Mouse (Mus musculus) liver, embryonic 12.5 days (tissue): Measurements from ENCODE around the gene Kat7. TPM values are rescaled to one million over a fixed set of nuclear protein-coding genes. Genes with fewer than 3 reads are reported as not detected.

Experiments
- ATAC-seq: fragments of 200-750 bp; cut with Nextera tagmentation; 2 replicates; pipeline ENCODE4 v1.8.0; 2017; ENCODE audit warnings: moderate number of reproducible peaks, mild to moderate bottlenecking, moderate library complexity
- H3K27ac ChIP-seq: fragments of 300-500 bp; sonication (generic); 2 replicates; pipeline ENCODE4 v1.5.1; 2016; ENCODE audit warnings: mild to moderate bottlenecking
- H3K27me3 ChIP-seq: fragments of 300-500 bp; sonication (generic); replicated peaks from 2 replicates; pipeline ENCODE4 v1.6.1; 2016; ENCODE audit warnings: mild to moderate bottlenecking, moderate library complexity
- H3K36me3 ChIP-seq: fragments of 300-500 bp; sonication (generic); 2 replicates; pipeline ENCODE4 v1.6.1; 2016; ENCODE audit warnings: mild to moderate bottlenecking, moderate library complexity
- H3K4me1 ChIP-seq: fragments of 300-500 bp; sonication (generic); 2 replicates; pipeline ENCODE4 v1.6.1; 2016
- H3K4me2 ChIP-seq: fragments of 300-500 bp; sonication (generic); 2 replicates; pipeline ENCODE4 v1.6.1; 2016; ENCODE audit warnings: mild to moderate bottlenecking, moderate library complexity
- H3K4me3 ChIP-seq: fragments of 300-500 bp; sonication (generic); 2 replicates; pipeline ENCODE4 v1.5.1; 2016; ENCODE audit warnings: mild to moderate bottlenecking, moderate library complexity
- H3K9ac ChIP-seq: fragments of 300-500 bp; sonication (generic); 2 replicates; pipeline ENCODE4 v1.6.1; 2016; ENCODE audit warnings: mild to moderate bottlenecking, moderate library complexity
- H3K9me3 ChIP-seq: fragments of 300-500 bp; sonication (generic); replicated peaks from 2 replicates; pipeline ENCODE4 v1.6.1; 2016; ENCODE audit warnings: mild to moderate bottlenecking, moderate library complexity
- WGBS: fragments of 180-500 bp; shearing (Covaris S2); methylation state at CpG from one replicate; pipeline ENCODE4 v1.1.7; 2016; ENCODE audit not compliant: insufficient replicate concordance; 5-methylcytosine and 5-hydroxymethylcytosine counted together
- polyA plus RNA-seq: library from polyadenylated mRNA; unstranded; fragments of >200 nt; fragmentation: Nextera tagmentation; extraction: Ambion mirVana; gene quantifications from 2 replicates; pipeline ENCODE4 v1.2.1, GENCODE M21; 2016

The Kat7 gene
- polyA plus RNA-seq, 1 experiment from 2014 or later: 49.5 TPM

DNA sequence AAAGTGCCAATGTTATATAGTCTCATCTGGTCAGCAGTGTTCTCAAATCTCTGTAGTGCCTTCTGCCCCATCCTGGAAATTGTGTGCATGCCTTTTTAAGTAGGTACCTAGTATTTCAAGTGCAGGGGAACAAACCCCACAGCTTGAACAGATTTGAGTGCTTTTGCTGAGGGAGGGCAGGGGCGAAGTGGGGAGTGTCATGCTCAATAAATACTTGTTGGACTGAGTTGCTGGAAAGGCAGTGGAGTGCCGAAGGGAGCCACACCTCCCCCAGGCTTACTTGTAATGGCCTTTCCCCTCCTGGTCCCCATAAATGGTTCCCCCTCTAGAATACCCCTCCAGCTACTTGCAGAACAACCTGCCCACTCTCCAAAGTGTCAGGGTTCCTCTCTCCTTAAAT, 34.1 kb upstream of the Kat7 start:
- 0 out of 2 replicates have a peak overlapping the region, but pooled peaks have one; percentile 98 for H3K4me3 ChIP-seq
- H3K27ac ChIP-seq: peak overlapping the region; percentile 59
- peaks cover 87% of the 10 kb centered on the region for H3K4me1 ChIP-seq
- H3K9ac ChIP-seq: peak overlapping the region; percentile 35; the same call in 1 of the 2 replicates
- H3K4me2 ChIP-seq: peak overlapping the region; percentile 75
- H3K9me3 ChIP-seq: no peaks in the 10 kb centered on the region
- peaks cover 93% of the 10 kb centered on the region for H3K36me3 ChIP-seq
- WGBS: 80% methylated on average over 2 of the region's 2 CpGs
- ATAC-seq: no peak
- H3K27me3 ChIP-seq: no peaks in the 10 kb centered on the region

DNA sequence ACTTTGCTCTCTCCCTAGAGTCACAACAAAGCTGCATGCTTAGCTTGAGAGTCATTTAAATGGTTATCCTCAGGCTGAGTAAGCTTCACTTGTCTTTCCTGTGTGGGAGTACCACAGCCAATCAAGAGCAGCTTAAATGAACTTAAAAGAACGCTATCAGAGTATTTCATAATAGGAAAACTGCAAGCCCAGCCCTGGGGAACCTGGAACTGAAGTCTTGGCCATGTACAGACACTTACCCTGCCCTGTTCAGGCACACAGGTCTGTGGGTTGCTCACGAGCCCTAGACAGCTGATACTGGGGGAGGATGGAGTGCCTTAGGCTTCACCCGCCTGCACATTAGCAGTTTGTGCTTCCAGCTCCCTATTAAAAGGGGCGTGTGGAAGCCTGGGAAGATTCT, 33.1 kb upstream of the Kat7 start:
- peak overlapping the region; percentile 75 for H3K4me2 ChIP-seq
- H3K36me3 ChIP-seq: peaks cover 83% of the 10 kb centered on the region
- peaks cover 88% of the 10 kb centered on the region for H3K4me1 ChIP-seq
- ATAC-seq: no peak
- peak overlapping the region; percentile 99; the same call in 1 of the 2 replicates for H3K27ac ChIP-seq
- peak overlapping the region; percentile 99 for H3K9ac ChIP-seq
- H3K27me3 ChIP-seq: no peaks in the 10 kb centered on the region
- H3K4me3 ChIP-seq: peak overlapping the region; percentile 98
- WGBS: 70% methylated on average over 4 of the region's 4 CpGs
- no peaks in the 10 kb centered on the region for H3K9me3 ChIP-seq

DNA sequence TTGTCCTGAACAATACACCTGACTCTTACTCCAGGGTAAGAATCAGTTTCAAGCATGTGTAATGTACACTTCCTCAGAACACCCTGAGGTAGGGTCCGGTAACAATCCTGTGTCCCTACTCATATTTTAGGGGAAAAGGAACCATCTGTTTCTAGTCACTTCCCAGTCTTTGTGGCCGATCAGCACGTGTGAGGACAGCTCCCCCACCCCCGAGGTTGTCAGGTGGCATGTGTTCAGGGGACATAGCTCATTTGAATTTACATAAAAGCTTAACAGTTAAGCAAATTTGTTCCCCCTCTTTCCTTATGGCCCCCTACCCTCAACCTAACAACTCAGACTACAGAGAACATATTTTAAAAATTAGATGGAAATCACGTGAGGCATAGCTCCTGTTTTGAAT, 30.6 kb upstream of the Kat7 start:
- Histone ChIP-seq H3K36me3 (peaks cover 58% of the 10 kb centered on the region), H3K9ac (peak overlapping the region; percentile 99), H3K4me2 (peak overlapping the region; percentile 75), H3K4me1 (peaks cover 79% of the 10 kb centered on the region), H3K27me3 (no peaks in the 10 kb centered on the region), H3K9me3 (no peaks in the 10 kb centered on the region), H3K27ac (peak overlapping the region; percentile 99), H3K4me3 (peak overlapping the region; percentile 98)
- whole genome bisulfite sequencing: 37% methylated on average over 5 of the region's 5 CpGs
- no peak for ATAC-seq

DNA sequence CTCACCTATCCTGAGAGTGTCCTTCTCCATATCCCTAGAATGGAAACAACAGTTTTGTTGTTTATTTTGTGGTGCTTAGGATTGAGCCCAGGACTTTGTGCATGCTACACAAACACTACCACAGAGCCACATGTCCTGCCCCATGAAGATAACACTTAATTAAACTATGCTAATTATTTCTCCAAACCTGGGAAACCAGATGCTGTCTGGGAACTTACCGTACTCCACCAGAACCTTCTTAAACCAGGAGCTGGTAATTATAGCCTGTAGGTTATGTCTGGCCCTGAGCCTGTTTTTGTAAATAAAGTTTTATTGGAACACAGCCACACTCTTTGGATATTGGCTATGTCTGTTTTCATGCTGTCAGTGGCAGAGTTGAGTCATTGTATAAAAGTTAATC, 30.2 kb upstream of the Kat7 start:
- Histone ChIP-seq H3K9me3 (no peaks in the 10 kb centered on the region), H3K4me1 (peaks cover 79% of the 10 kb centered on the region), H3K27ac (peak overlapping the region; percentile 99), H3K9ac (peak overlapping the region; percentile 99), H3K27me3 (no peaks in the 10 kb centered on the region), H3K4me2 (peak overlapping the region; percentile 75), H3K36me3 (peaks cover 54% of the 10 kb centered on the region), H3K4me3 (peak overlapping the region; percentile 98)
- WGBS: 59% methylated on average over 1 of the region's 1 CpGs
- ATAC-seq: no peak

DNA sequence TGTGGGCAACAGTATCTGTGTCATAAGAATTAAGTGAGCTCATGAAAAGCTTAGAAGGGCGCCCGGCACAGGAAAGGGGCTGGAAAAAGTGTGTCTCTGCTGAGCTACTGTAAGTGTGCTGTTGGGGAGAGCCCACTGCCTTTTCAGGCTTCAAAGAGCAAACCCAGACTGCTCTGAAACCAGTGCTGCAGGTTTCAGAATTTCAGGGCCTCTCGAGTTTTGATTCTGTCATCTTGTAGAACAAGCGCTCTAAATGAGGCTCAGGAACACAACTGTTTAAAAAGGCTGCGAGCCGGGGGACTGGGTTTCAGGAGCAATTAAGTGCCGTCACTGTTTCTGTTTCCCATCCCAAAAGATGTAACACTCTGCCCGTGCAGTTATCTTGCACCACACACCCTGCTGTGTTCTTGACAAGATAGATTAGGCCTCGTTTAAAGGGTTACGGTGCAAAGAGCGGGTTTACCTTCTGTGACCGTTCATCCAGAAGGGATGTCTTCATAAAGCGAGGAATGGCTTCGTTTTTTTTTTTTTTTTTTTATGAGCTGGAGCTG, 29.5 kb upstream of the Kat7 start:
- peaks cover 79% of the 10 kb centered on the region for H3K4me1 ChIP-seq
- peak; percentile 78 for ATAC-seq
- H3K4me3 ChIP-seq: peak overlapping the region; percentile 98
- peaks cover 47% of the 10 kb centered on the region for H3K36me3 ChIP-seq
- no peaks in the 10 kb centered on the region for H3K27me3 ChIP-seq
- WGBS: 9% methylated on average over 14 of the region's 14 CpGs
- H3K27ac ChIP-seq: peak overlapping the region; percentile 99
- no peaks in the 10 kb centered on the region for H3K9me3 ChIP-seq
- peak overlapping the region; percentile 99 for H3K9ac ChIP-seq
- H3K4me2 ChIP-seq: peak overlapping the region; percentile 75

DNA sequence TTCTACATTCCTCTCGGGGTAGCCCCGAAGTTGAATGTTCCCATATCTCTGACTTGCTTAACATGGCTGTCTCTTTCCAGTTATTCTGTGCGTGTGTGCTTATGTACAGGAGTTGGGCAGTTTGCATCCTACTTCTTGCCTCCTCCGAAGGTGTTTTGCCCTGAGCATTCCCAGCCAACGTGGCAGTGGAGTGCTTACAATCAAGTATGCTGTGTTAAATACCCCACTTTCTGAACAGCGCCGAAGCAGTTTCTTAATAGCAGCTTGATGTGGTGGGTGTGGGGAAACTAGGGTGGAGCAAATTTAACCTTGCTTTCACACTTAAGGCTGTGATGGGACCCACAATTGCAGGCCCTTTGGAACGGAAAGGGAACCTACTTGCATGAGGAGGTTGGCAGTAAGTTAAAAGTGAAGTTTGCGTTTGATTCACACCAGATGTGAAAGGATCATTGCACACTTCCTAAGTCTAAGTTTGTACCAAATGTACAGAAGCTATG, 27.8 kb upstream of the Kat7 start:
- 10% methylated on average over 9 of the region's 9 CpGs for WGBS
- Histone ChIP-seq H3K4me3 (peak overlapping the region; percentile 98), H3K36me3 (peaks cover 30% of the 10 kb centered on the region), H3K4me2 (peak overlapping the region; percentile 75), H3K9ac (peak overlapping the region; percentile 99), H3K27ac (peak overlapping the region; percentile 99), H3K4me1 (peaks cover 77% of the 10 kb centered on the region), H3K9me3 (no peaks in the 10 kb centered on the region), H3K27me3 (no peaks in the 10 kb centered on the region)
- ATAC-seq: no peak

DNA sequence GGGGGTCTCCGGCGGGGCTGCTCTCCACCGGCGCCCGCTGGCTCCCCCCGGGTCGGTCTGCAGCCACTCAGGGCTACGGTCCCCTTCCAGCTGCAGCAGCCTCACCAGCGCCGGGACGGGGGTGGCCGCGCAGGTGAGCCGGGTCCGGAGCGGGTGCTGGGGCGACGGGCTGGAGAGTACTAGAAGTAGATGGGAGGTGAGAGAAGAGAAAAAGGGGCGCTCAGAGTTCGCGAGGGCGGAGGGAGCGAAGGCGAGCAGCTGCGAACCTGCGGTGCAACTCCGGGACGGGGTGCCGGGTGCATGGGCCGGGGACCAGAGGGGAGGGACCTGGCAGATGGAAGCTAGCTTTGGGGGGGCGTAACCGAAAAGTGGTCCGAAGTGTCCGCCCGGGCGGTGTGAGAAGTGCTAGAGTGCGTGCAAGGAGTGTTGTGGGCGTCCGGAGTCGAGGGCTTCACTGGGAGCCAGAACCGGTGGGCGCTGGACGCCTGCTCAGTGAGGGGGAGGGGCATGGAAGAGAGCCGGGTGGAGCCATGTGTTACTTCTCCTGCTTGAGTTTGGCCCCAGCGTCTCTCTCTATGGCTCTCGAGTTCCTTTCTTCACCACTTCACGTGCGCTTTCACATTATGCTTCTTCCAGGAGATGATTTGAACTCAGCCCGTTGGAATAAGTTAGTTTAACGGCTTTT, 27.2 kb upstream of the Kat7 start:
- Histone ChIP-seq H3K27me3 (no peaks in the 10 kb centered on the region), H3K4me1 (peaks cover 76% of the 10 kb centered on the region), H3K9ac (peak overlapping the region; percentile 99), H3K9me3 (no peaks in the 10 kb centered on the region), H3K4me2 (peak overlapping the region; percentile 75), H3K36me3 (peaks cover 24% of the 10 kb centered on the region), H3K4me3 (peak overlapping the region; percentile 98), H3K27ac (peak overlapping the region; percentile 99)
- 2% methylated on average over 50 of the region's 50 CpGs for WGBS
- peak; percentile 11; the same call in 1 of the 2 replicates for ATAC-seq

DNA sequence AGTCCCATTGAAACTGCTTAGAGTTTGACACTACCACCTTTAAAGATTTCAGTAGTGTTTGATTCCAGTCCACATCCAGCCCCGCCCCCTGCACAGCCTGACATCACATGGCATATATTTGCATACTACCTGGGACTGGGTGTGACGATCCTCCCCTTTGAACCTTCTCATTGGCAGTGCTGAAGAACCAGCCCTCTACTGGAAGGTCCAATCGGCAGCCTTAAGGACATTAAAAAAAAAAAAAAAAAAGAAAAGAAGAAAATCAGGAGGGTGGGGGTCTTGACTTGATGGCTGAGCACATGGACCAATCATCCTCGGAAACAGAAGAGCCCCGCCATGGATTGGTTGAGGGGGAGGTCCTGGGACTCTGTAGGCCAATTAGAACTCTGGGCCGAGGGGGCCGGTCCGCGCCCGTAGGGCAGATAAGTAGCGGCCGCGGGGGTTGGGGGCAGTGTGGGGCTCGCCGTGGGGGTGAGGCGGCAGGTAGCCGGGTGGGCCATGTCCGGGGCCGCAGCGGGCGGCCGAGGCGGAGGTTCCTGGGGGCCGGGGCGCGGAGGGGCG, 26.6 kb upstream of the Kat7 start, which contains the start of gene Fam117a:
Fam117a (plus strand) TSS at position 451 of the 561 bp plus-strand sequence.
- 0% methylated on average over 25 of the region's 27 CpGs for WGBS
- H3K4me1 ChIP-seq: peaks cover 76% of the 10 kb centered on the region
- peak; percentile 80 for ATAC-seq

DNA sequence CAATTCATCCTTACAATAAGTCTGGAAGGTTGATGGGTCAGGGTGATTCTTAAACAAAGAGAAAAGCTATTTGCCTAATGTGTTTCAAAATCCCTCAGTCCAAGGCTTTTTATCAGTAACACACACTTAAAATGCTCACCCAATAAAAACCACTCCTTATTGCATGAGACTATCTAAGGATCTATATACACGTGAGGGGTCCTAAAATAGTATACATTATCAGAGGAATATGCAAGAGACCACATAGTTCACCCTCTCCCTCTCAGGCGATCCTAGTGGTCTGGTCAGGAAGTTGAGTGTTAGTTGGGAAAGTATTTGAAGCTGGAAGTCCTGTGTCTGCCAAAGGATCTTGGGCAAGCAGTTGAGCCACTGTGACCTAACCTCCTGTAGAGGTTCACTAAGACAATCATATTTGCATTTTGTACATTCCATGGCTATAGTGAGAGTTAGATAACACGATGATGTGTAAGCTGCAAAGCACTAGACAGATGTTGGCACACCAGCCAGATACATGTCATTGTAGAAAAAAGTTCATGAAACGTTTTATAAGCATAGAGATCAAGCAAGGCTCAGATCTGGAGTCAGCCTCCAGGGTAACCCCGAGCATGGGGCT, 24.5 kb upstream of the Kat7 start:
- no peak for ATAC-seq

More for the DNA sequence above, 26.6 kb upstream of the Kat7 start, which contains the start of gene Fam117a:
- Histone ChIP-seq H3K36me3 (peaks cover 18% of the 10 kb centered on the region), H3K9ac (peak within 1 kb of the TSS; percentile 99), H3K27me3 (no peaks in the 10 kb centered on the region), H3K4me2 (peak within 1 kb of the TSS; percentile 75), H3K27ac (peak within 1 kb of the TSS; percentile 99), H3K4me3 (peak within 1 kb of the TSS; percentile 98), H3K9me3 (no peaks in the 10 kb centered on the region)

DNA sequence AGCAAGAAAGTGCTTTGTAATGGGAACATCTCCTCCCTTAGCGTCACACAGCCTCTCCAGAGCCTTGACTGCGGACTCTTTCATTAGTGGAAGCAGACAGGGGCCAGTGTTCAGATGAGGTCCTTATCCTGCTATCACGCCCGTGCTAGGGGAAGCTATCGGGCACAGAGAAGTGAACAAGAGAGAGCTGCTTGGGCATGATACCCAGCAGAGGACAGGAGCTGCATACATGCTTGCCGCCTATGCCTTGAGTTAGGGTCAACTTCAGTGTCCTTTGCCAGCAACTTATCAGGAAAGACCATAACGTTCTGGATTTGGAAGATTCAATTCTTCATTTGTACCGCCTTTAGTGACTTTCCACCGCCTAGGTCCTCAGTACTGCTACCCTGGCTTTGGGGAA, 23.8 kb upstream of the Kat7 start:
- H3K27ac ChIP-seq: peak overlapping the region; percentile 94
- peak; percentile 89 for ATAC-seq
- peaks cover 63% of the 10 kb centered on the region for H3K4me1 ChIP-seq
- peak overlapping the region; percentile 47 for H3K9ac ChIP-seq
- H3K27me3 ChIP-seq: no peaks in the 10 kb centered on the region
- no peaks in the 10 kb centered on the region for H3K9me3 ChIP-seq
- H3K4me3 ChIP-seq: no peak overlapping the region
- WGBS: 25% methylated on average over 9 of the region's 9 CpGs
- H3K4me2 ChIP-seq: peak overlapping the region; percentile 49
- H3K36me3 ChIP-seq: no peaks in the 10 kb centered on the region

More for the DNA sequence above, 24.5 kb upstream of the Kat7 start:
- Histone ChIP-seq H3K4me1 (peaks cover 66% of the 10 kb centered on the region), H3K9ac (peak overlapping the region; percentile 47), H3K27ac (peak overlapping the region; percentile 94), H3K4me3 (peak overlapping the region; percentile 2; the same call in 1 of the 2 replicates), H3K4me2 (peak overlapping the region; percentile 49), H3K27me3 (no peaks in the 10 kb centered on the region), H3K9me3 (no peaks in the 10 kb centered on the region), H3K36me3 (no peaks in the 10 kb centered on the region)
- 29% methylated on average over 5 of the region's 5 CpGs for WGBS

DNA sequence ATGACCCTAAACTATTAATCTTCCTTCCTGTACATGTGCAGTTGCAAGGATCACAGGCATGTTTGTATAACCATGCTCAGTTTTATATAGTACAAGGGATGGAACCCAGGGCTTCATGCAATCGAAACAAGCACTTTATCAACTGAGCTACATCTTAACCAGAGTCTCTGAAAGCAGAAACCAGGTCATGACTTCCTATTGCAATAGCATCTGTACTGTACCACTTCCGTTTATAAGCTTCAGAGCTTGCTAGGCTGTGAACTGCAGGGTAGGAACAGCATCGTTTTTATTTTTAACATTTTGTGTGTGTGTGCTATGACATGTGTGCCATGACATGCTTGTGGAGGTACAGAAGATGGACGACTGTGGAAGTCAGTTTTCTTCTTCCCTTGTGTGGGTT, 23.2 kb upstream of the Kat7 start:
- Histone ChIP-seq H3K4me1 (peaks cover 57% of the 10 kb centered on the region), H3K36me3 (no peaks in the 10 kb centered on the region), H3K4me3 (no peak overlapping the region; the same call in 1 of the 2 replicates), H3K4me2 (peak overlapping the region; percentile 49), H3K9me3 (no peaks in the 10 kb centered on the region), H3K27ac (peak overlapping the region; percentile 94), H3K9ac (peak overlapping the region; percentile 47), H3K27me3 (no peaks in the 10 kb centered on the region)
- 36% methylated on average over 4 of the region's 4 CpGs for WGBS
- ATAC-seq: no peak
